Mouse (Mus musculus): Measurements from ENCODE around the gene Nsa2. TPM values are rescaled to one million over a fixed set of nuclear protein-coding genes. Genes with fewer than 3 reads are reported as not detected.
A peak's percentile ranks its signal among the peaks of the same experiment; 100 is the strongest.
"Not testable (repeated sequence)": the region's sequence is repeated elsewhere in the genome, so short reads cannot be mapped to it uniquely, and the experiment has no call there.

The Nsa2 gene
- polyA plus RNA-seq, 1 experiment from 2014 or later: 55.6 TPM

- not testable (repeated sequence) for H3K27ac ChIP-seq; H3K4me1 ChIP-seq; H3K27me3 ChIP-seq (ENCODE audit: low read depth, poor library complexity, severe bottlenecking); DNase-seq (ENCODE audit: low spot score); H3K4me3 ChIP-seq; H3K9me3 ChIP-seq (replicated peaks)
- no CpG with 5 or more reads among the region's 2 CpGs for WGBS
- H3K36me3 ChIP-seq: peaks cover 53% of the 10 kb centered on the region
Observed at GRCm38 (mm10) chr13:97130413-97130812, 7.3 kb downstream of the Nsa2 start.

GRCm38 (mm10) chr13:97129654-97130053, 8.1 kb downstream of the Nsa2 start:
- peaks cover 49% of the 10 kb centered on the region for H3K36me3 ChIP-seq
- DNase-seq (ENCODE audit: low spot score); H3K4me1 ChIP-seq: not testable (repeated sequence)

DNA sequence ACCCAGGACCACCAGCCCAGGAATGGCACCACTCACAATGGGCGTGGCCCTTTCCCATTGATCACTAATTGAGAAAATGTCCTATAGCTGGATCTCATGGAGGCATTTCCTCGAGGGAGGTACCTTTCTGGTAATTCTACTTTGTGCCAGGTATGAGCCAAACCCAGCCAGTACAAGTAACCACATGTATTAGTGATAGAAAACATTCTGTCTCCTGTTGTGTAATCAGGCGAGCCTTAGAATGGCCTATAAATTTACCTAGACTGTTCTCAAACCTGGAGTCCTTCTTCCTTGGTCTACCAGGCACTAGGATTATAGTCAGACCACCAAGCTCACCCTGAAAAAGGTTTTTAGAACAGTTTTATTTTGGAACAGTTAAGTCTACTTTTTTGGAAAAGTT, 16.4 kb downstream of the Nsa2 start:
- WGBS: 85% methylated on average over 3 of the region's 3 CpGs
- H3K27me3 ChIP-seq (ENCODE audit: low read depth, poor library complexity, severe bottlenecking): no peaks in the 10 kb centered on the region
- no peak for DNase-seq (ENCODE audit: low spot score)
- H3K36me3 ChIP-seq: peaks cover 38% of the 10 kb centered on the region
- H3K4me1 ChIP-seq: no peaks in the 10 kb centered on the region
- no peak overlapping the region for H3K4me3 ChIP-seq
- H3K27ac ChIP-seq: no peak overlapping the region
- H3K9me3 ChIP-seq (replicated peaks): no peaks in the 10 kb centered on the region

More at GRCm38 (mm10) chr13:97129654-97130053, 8.1 kb downstream of the Nsa2 start:
- not testable (repeated sequence) for H3K27ac ChIP-seq; H3K27me3 ChIP-seq (ENCODE audit: low read depth, poor library complexity, severe bottlenecking); H3K4me3 ChIP-seq; H3K9me3 ChIP-seq (replicated peaks)
- WGBS: 87% methylated on average over 4 of the region's 4 CpGs

GRCm38 (mm10) chr13:97109046-97109445, 28.7 kb downstream of the Nsa2 start:
- H3K36me3 ChIP-seq: peaks cover 20% of the 10 kb centered on the region
- H3K27ac ChIP-seq: no peak overlapping the region
- WGBS: 88% methylated on average over 4 of the region's 4 CpGs
- no peaks in the 10 kb centered on the region for H3K4me1 ChIP-seq
- no peaks in the 10 kb centered on the region for H3K9me3 ChIP-seq (replicated peaks)
- DNase-seq (ENCODE audit: low spot score): no peak
- H3K27me3 ChIP-seq (ENCODE audit: low read depth, poor library complexity, severe bottlenecking): no peaks in the 10 kb centered on the region
- no peak overlapping the region for H3K4me3 ChIP-seq

DNA sequence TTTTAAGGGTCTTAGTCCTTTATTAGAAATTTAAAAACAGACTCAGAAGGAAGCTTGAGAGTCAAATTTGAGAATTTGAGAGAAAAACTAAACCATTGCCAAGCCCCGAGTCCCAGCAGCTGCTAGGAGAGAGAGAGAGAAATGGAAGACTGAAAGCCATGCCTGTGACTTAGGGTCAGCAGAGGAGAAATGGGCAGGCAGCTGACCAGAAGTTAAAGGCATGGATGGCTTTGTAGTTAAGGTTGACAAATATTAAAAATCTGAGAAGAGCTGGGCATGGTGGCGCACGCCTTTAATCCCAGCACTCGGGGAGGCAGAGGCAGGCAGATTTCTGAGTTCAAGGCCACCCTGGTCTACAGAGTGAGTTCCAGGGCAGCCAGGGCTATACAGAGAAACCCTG, 30.0 kb downstream of the Nsa2 start:
- WGBS: 97% methylated on average over 4 of the region's 4 CpGs
- H3K9me3 ChIP-seq (replicated peaks); H3K4me1 ChIP-seq: not testable (repeated sequence)

DNA sequence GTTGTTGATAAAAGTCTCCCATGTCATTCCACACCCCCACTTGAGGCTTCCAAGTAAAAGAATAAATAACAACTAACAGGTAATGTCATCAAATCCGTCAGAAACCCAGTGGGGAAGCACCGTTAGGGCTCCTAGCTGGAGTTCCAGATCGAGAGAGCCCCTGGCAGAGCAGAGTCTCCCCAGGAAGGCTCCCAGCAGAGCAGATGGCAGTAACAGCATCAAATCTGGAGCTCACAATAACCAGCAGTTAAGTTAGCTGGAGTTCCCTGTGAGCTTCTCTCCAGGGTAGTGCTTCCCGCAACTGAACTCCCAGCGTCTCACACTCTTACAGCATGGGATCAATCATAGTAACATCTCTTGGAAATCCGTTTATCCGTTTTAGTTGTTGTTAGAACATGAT, 32.7 kb downstream of the Nsa2 start:
- H3K27ac ChIP-seq: no peak overlapping the region
- no peaks in the 10 kb centered on the region for H3K4me1 ChIP-seq
- DNase-seq (ENCODE audit: low spot score): no peak
- no peaks in the 10 kb centered on the region for H3K9me3 ChIP-seq (replicated peaks)
- H3K36me3 ChIP-seq: peaks cover 5% of the 10 kb centered on the region; the same call in 1 of the 2 replicates
- H3K27me3 ChIP-seq (ENCODE audit: low read depth, poor library complexity, severe bottlenecking): no peaks in the 10 kb centered on the region
- H3K4me3 ChIP-seq: no peak overlapping the region
- 80% methylated on average over 7 of the region's 7 CpGs for WGBS

More for the DNA sequence above, 30.0 kb downstream of the Nsa2 start:
- peaks cover 14% of the 10 kb centered on the region for H3K36me3 ChIP-seq
- not testable (repeated sequence) for DNase-seq (ENCODE audit: low spot score); H3K4me3 ChIP-seq; H3K27me3 ChIP-seq (ENCODE audit: low read depth, poor library complexity, severe bottlenecking); H3K27ac ChIP-seq

DNA sequence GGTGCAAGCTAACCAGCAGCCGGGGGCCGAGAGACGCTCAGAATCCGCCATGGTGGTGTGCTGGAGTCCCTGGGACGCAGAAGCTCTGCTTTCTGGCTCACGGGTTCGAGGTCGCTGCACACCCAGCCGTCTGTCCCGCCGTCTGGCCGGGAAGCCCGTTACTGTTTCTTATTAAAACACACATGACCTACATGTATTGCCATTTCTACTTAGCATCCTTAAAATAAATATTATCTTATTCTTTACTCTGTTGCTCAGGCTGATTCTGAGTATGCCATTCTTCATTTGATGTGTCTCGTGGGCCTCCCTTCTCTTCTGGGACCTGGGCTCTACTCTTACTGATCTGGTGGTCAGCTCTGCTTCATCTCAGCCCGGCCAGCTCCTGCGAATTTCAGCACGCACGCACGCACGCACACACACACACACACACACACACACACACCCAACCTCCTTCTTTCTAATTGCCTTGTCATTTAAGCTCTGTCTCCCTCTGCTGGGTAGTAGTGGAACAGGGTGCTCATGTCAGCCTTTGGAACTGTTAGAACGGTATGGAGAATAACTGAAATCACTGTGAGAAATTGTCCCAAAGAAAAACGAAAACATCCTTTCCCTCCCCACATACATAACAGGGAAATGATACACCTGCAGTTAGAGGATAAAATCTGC, 38.4 kb downstream of the Nsa2 start, which contains the start of gene Gm6169:
Gene Gm6169 (minus strand): TSS at position 51 of the 666 bp plus-strand sequence.
- peak; percentile 59 for DNase-seq (ENCODE audit: low spot score)

DNA sequence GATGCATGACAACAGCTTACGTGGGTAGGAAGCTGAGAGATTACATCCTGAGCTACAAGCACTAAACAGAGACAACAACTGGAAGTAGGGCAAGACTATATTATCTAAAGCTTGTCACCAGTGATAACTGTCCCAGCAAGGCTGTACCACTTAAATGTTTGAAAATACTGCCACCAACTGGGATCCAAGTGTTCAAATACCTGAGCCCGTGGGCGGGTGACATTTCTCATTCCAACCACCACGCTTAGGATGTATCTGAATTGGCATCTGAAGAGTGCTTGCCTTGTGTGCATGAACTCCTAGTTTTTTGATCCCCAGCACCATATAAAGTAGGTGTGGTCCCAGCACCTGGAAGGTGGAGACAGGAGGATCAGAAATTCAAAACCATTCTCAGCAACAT, 42.0 kb downstream of the Nsa2 start:
- H3K4me3 ChIP-seq: no peak overlapping the region
- H3K36me3 ChIP-seq: 0 out of 2 replicates have a peak, but pooled peaks cover 3% of the 10 kb centered on the region
- no peaks in the 10 kb centered on the region for H3K27me3 ChIP-seq (ENCODE audit: low read depth, poor library complexity, severe bottlenecking)
- 90% methylated on average over 4 of the region's 4 CpGs for WGBS
- no peaks in the 10 kb centered on the region for H3K4me1 ChIP-seq
- H3K27ac ChIP-seq: no peak overlapping the region
- H3K9me3 ChIP-seq (replicated peaks): no peaks in the 10 kb centered on the region
- no peak for DNase-seq (ENCODE audit: low spot score)

More for the DNA sequence above, 38.4 kb downstream of the Nsa2 start, which contains the start of gene Gm6169:
- Histone ChIP-seq H3K4me1 (no peaks in the 10 kb centered on the region), H3K36me3 (no peaks in the 10 kb centered on the region), H3K9me3 (replicated peaks) (no peaks in the 10 kb centered on the region), H3K27me3 (ENCODE audit: low read depth, poor library complexity, severe bottlenecking) (no peaks in the 10 kb centered on the region), H3K27ac (no peak within 1 kb of the TSS), H3K4me3 (no peak within 1 kb of the TSS)
- 88% methylated on average over 22 of the region's 22 CpGs for WGBS

GRCm38 (mm10) chr13:97088183-97088582, 49.6 kb downstream of the Nsa2 start:
- no peak for DNase-seq (ENCODE audit: low spot score)
- H3K4me3 ChIP-seq: no peak overlapping the region
- WGBS: 93% methylated on average over 3 of the region's 3 CpGs

GRCm38 (mm10) chr13:97087421-97087820, 50.3 kb downstream of the Nsa2 start:
- Histone ChIP-seq H3K36me3 (no peaks in the 10 kb centered on the region), H3K4me1 (no peaks in the 10 kb centered on the region), H3K27me3 (ENCODE audit: low read depth, poor library complexity, severe bottlenecking) (no peaks in the 10 kb centered on the region), H3K9me3 (replicated peaks) (no peaks in the 10 kb centered on the region), H3K27ac (no peak overlapping the region), H3K4me3 (no peak overlapping the region)
- no peak for DNase-seq (ENCODE audit: low spot score)
- WGBS: 96% methylated on average over 6 of the region's 6 CpGs

More at GRCm38 (mm10) chr13:97088183-97088582, 49.6 kb downstream of the Nsa2 start:
- Histone ChIP-seq H3K4me1 (no peaks in the 10 kb centered on the region), H3K27me3 (ENCODE audit: low read depth, poor library complexity, severe bottlenecking) (no peaks in the 10 kb centered on the region), H3K36me3 (no peaks in the 10 kb centered on the region), H3K27ac (no peak overlapping the region), H3K9me3 (replicated peaks) (no peaks in the 10 kb centered on the region)

DNA sequence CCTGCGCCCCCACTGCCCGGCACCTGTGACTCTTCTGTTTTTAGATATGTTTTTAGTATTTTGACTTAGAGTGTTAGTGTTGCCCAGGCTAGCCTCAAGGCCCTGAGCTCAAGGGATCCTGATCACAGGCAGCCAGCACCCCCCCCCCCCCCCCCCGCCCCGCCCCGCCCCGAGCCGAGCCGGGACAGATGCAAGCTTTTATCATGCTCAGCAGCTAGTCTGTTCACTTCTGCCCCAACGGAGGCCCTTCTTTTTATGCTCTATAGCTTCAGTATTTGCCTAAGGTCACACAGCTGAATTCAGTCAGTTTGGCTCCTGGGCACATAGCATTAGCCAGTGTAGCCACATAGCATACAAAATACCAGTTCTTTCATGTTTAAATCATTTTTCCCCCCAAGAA, 51.4 kb downstream of the Nsa2 start:
- DNase-seq (ENCODE audit: low spot score): no peak
- Histone ChIP-seq H3K27me3 (ENCODE audit: low read depth, poor library complexity, severe bottlenecking) (no peaks in the 10 kb centered on the region), H3K9me3 (replicated peaks) (no peaks in the 10 kb centered on the region), H3K36me3 (no peaks in the 10 kb centered on the region), H3K27ac (no peak overlapping the region), H3K4me3 (no peak overlapping the region), H3K4me1 (no peaks in the 10 kb centered on the region)
- 84% methylated on average over 7 of the region's 9 CpGs for WGBS

GRCm38 (mm10) chr13:97082432-97082831, 55.3 kb downstream of the Nsa2 start:
- Histone ChIP-seq H3K4me1 (no peaks in the 10 kb centered on the region), H3K27me3 (ENCODE audit: low read depth, poor library complexity, severe bottlenecking) (no peaks in the 10 kb centered on the region), H3K36me3 (no peaks in the 10 kb centered on the region), H3K4me3 (no peak overlapping the region), H3K9me3 (replicated peaks) (no peaks in the 10 kb centered on the region), H3K27ac (no peak overlapping the region)
- 88% methylated on average over 7 of the region's 7 CpGs for WGBS
- no peak for DNase-seq (ENCODE audit: low spot score)

GRCm38 (mm10) chr13:97080615-97081014, 57.1 kb downstream of the Nsa2 start:
- H3K36me3 ChIP-seq: no peaks in the 10 kb centered on the region
- no peaks in the 10 kb centered on the region for H3K27me3 ChIP-seq (ENCODE audit: low read depth, poor library complexity, severe bottlenecking)
- H3K4me1 ChIP-seq: no peaks in the 10 kb centered on the region
- no peak for DNase-seq (ENCODE audit: low spot score)
- WGBS: 90% methylated on average over 3 of the region's 3 CpGs
- no peak overlapping the region for H3K27ac ChIP-seq
- H3K4me3 ChIP-seq: no peak overlapping the region
- no peaks in the 10 kb centered on the region for H3K9me3 ChIP-seq (replicated peaks)

- H3K27ac ChIP-seq: no peak overlapping the region
- WGBS: 88% methylated on average over 2 of the region's 2 CpGs
- H3K27me3 ChIP-seq (ENCODE audit: low read depth, poor library complexity, severe bottlenecking): no peaks in the 10 kb centered on the region
- H3K9me3 ChIP-seq (replicated peaks): no peaks in the 10 kb centered on the region
- no peaks in the 10 kb centered on the region for H3K4me1 ChIP-seq
- no peak overlapping the region for H3K4me3 ChIP-seq
- no peak for DNase-seq (ENCODE audit: low spot score)
- H3K36me3 ChIP-seq: no peaks in the 10 kb centered on the region
Observed at GRCm38 (mm10) chr13:97080201-97080600, 57.5 kb downstream of the Nsa2 start.

Data from limb, embryonic 10.5 days (tissue).